In the genomic region with DNA sequence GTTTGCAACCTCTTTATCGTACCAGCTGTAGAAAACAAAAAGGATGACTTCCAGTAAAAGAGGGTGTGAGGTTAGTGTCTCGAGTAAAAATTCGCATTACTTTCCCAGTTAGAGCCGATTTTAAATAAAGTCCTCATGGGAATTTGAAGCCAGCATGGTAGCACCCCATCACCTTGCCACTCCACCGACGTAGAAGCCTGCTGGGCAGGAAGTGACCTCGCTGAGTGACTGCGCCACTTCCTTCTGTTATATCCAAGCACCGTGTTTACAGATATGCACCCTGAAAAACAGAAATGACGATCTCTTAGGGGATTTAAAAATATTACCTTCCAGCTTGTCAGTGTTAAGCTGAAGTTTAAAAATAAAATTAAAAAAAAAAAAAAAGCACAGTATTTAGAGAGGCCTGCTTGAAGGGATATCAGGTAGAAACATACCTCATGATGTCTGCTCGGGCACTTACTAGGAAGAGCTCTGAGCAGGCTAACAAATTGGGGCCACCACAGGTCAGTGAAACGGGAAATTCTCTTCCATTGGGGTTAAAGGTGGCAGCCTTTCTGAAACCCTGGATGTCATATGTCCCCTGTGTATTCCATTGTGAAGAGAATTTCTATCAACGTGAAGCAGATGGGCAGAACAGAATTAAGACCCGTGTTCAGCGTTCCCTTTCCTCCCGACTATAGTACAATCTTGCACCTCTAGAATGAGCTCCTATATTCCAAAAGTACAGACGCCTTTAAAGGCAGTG, we compare ENCODE assay signal across 10 mouse cellular contexts.
A peak's percentile ranks its signal among the peaks of the same experiment; 100 is the strongest.
DNase-seq lines count a peak whose midpoint lies in the region; ATAC-seq and TF ChIP-seq lines count a peak whose summit lies in the region.
"Had no signal": no experiment of that assay in that cellular context is flagged by ENCODE, and none has a peak within 500 bp of the region (broad histone marks: within the 10 kb centered on the region; RNA-seq: fewer than 3 reads in every experiment).

No protein-coding gene starts in this region.

- no peaks in the 10 kb centered on the region for H3K36me3 ChIP-seq in embryonic facial prominence, embryonic 15.5 days
- no peaks in the 10 kb centered on the region for H3K36me3 ChIP-seq in intestine, embryonic 14.5 days (ENCODE audit: control insufficient read depth, insufficient read depth, low read length)
- H3K36me3 ChIP-seq in midbrain, embryonic 16.5 days (ENCODE audit: control insufficient read depth, insufficient read depth, low read length): no peaks in the 10 kb centered on the region

- intact Hi-C loops in gastrocnemius, postnatal 14 days (cut with DNase I; ENCODE audit: low total_unique reads): no loop called here

- no peak for ATAC-seq in embryonic facial prominence, embryonic 15.5 days (ENCODE audit: insufficient number of reproducible peaks, low FRiP score, low TSS enrichment, low read depth)
- ATAC-seq in intestine, embryonic 14.5 days (replicated peaks; ENCODE audit: low FRiP score, low TSS enrichment, low read depth): no peak
- no peak for ATAC-seq in midbrain, embryonic 16.5 days

- no peak overlapping the region for H3K27ac ChIP-seq in layer of hippocampus, adult 2 months
- no peak overlapping the region for H3K27ac ChIP-seq in embryonic facial prominence, embryonic 15.5 days (replicated peaks)
- H3K27ac ChIP-seq in intestine, embryonic 14.5 days (ENCODE audit: low read depth): no peak overlapping the region
- no peak overlapping the region for H3K27ac ChIP-seq in midbrain, embryonic 16.5 days (ENCODE audit: low read length)

- no peak for DNase-seq in layer of hippocampus, adult 2 months (ENCODE audit: low spot score in 2 of 2)
- DNase-seq in layer of hippocampus, postnatal 36 days: no peak
- DNase-seq in intestine, embryonic 14.5 days (ENCODE audit: low spot score): no peak
- DNase-seq in gastrocnemius, postnatal 14 days: no peak
- no peak for DNase-seq in gastrocnemius, postnatal 4 days (ENCODE audit: low spot score in 2 of 2)
- no peak for DNase-seq in right cerebral cortex, adult 2 months (ENCODE audit: low spot score in 2 of 2)
- DNase-seq: cerebellum, adult 9-11 months; kidney, adult 9 months had no signal

- WGBS in embryonic facial prominence, embryonic 15.5 days: 22% methylated on average over 17 of the region's 17 CpGs
- WGBS in intestine, embryonic 14.5 days: 46% methylated on average over 17 of the region's 17 CpGs
- 47% methylated on average over 17 of the region's 17 CpGs for WGBS in midbrain, embryonic 16.5 days

- H3K4me1 ChIP-seq in embryonic facial prominence, embryonic 15.5 days: peaks cover 5% of the 10 kb centered on the region; the same call in 1 of the 2 replicates
- no peaks in the 10 kb centered on the region for H3K4me1 ChIP-seq in intestine, embryonic 14.5 days (replicated peaks; ENCODE audit: control insufficient read depth, insufficient read depth, low read length)
- H3K4me1 ChIP-seq in midbrain, embryonic 16.5 days (ENCODE audit: control insufficient read depth, insufficient read depth, low read length): peaks cover 6% of the 10 kb centered on the region

- H3K9me3 ChIP-seq in embryonic facial prominence, embryonic 15.5 days (replicated peaks): no peaks in the 10 kb centered on the region
- H3K9me3 ChIP-seq in intestine, embryonic 14.5 days (ENCODE audit: control insufficient read depth, low read length): no peaks in the 10 kb centered on the region
- no peaks in the 10 kb centered on the region for H3K9me3 ChIP-seq in midbrain, embryonic 16.5 days (replicated peaks; ENCODE audit: control insufficient read depth, low read length, poor library complexity, severe bottlenecking)

- peak overlapping the region; percentile 46 for H3K4me2 ChIP-seq in embryonic facial prominence, embryonic 15.5 days (replicated peaks)
- H3K4me2 ChIP-seq in intestine, embryonic 14.5 days (ENCODE audit: low read length): peak overlapping the region; percentile 48
- H3K4me2 ChIP-seq in midbrain, embryonic 16.5 days (ENCODE audit: low read length): peak overlapping the region; percentile 50

- no peak overlapping the region for H3K9ac ChIP-seq in embryonic facial prominence, embryonic 15.5 days
- no peak overlapping the region for H3K9ac ChIP-seq in intestine, embryonic 14.5 days (ENCODE audit: low read length)
- H3K9ac ChIP-seq in midbrain, embryonic 16.5 days (ENCODE audit: low read depth, low read length): no peak overlapping the region

- peak overlapping the region; percentile 33; the same call in 1 of the 2 replicates for H3K4me3 ChIP-seq in layer of hippocampus, adult 2 months
- H3K4me3 ChIP-seq in embryonic facial prominence, embryonic 15.5 days (replicated peaks): peak overlapping the region; percentile 29
- peak overlapping the region; percentile 21 for H3K4me3 ChIP-seq in intestine, embryonic 14.5 days (ENCODE audit: low read depth, low read length)
- H3K4me3 ChIP-seq in midbrain, embryonic 16.5 days (ENCODE audit: low read depth, low read length): peak overlapping the region; percentile 24

- no peaks in the 10 kb centered on the region for H3K27me3 ChIP-seq in embryonic facial prominence, embryonic 15.5 days
- H3K27me3 ChIP-seq in intestine, embryonic 14.5 days (replicated peaks; ENCODE audit: control insufficient read depth, insufficient read depth, low read length): no peaks in the 10 kb centered on the region
- H3K27me3 ChIP-seq in midbrain, embryonic 16.5 days (ENCODE audit: control insufficient read depth, insufficient read depth, low read depth, low read length): no peaks in the 10 kb centered on the region

- no peak for TF ChIP-seq CTCF in layer of hippocampus, adult 2 months (conservative IDR thresholded peaks at IDR 0.05)
